Mouse (Mus musculus): Measurements from ENCODE around the gene Ntm.

Gene Ntm

DNA sequence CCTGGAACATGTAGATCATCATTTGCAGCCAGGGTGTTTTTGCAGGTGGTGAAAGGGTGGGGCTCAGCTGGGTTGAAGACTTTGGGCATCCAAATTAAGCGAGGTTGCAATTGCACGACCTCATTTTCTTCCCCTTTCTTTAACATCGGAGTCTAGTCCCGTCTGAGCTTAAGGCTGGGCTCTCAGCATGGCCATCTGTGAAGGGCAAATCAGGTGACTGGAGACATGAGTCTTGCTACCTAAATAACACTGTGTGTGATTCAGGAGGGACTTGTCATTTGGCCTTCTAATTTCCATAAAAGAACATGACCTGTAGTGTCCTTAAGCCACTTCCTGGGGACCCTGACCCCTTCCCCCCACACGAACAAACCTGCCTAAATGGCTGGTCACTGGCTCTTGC, 394.4 kb downstream of the Ntm start:
- DNase-seq = peak; percentile 48 to 65

DNA sequence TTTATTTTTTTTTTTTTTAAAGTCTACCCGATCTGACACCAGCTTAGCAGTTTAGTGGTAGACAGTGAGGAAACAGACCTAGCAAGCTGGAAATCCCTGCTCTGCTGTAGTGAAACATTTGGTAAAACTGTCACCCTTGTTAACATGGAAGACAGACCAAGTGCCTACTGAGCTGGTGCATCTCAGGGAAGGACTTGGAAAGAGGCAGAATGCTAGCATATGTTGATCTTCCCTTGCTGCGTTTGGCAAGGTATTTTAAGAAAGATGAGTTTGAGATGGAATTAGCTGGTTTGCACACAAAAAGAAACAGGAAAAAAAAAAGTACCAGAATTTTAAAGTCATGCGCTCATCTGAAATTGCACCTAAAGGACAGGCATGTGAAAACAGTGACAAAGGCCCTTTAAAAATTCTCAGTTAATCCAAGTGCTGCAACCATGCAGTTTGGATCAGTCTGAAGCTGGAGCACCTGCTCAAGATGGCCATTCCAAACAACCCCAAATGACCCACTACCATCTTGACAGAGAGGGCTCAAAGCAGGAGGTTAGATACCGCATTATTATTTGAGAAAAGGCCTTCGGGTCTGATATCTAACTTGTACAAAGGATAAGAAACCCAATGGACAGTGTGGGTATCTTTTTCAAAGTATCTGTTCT, 400.4 kb downstream of the Ntm start:
- peak; percentile 50 to 52 for DNase-seq

DNA sequence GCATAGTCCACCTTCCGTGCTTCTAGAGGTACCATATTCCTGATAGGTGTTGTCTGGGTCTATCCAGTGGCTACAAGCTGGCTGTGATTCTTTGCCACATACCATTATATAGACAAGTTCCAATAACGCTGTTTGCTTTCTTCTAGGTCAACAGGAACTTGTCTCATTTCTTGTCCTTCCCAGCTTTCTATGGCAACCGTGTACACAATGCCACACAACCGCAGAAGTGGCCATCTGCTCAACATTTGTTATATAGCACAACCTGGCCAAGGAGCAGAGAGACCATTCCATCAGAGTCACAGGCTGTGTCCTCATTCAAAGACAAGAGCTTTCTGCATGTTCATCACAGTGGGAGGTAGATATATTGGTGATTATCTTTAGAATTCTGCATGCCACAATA, 404.0 kb downstream of the Ntm start:
- DNase-seq = peak; percentile 47

DNA sequence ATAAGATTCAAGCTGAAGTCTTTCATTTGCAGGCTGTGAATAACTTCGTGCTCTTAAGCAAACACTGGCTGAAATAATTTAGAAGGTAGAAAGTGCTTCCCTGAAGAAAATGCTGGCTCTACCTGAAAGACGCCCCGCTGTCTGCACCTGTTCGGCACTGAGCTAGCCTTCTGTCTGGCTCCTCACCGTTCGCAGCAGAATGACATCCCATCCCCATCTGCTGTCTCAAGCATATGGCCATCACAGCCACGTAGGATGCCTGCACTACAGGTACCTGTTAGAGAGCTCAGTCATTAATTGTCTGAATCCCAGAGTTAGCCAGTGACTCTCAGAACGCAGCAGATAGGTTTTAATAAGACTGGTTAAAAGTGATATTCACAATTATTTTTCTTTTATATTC, 412.4 kb downstream of the Ntm start:
- DNase-seq = peak; percentile 91 to 93

DNA sequence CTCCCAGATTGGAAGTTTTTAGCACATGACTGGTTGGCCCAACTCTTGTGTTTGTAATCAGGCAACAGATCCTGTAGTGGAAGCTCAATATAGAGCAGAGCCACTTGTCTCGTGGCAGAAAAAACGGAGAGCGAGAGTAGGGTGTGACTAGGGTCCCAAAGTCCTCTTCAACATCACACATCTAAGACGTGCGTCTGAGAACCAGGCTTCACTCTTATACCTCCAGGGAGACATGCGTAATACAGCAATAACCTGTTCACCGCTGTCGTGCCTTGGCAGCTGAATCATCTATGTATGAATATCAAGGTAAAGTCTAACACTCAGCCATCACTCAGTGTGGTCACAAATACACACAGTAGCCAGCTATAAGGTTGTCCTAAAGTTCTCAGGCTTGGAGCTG, 412.8 kb downstream of the Ntm start:
- peak in 1 of 2 experiments; percentile 41 for DNase-seq

DNA sequence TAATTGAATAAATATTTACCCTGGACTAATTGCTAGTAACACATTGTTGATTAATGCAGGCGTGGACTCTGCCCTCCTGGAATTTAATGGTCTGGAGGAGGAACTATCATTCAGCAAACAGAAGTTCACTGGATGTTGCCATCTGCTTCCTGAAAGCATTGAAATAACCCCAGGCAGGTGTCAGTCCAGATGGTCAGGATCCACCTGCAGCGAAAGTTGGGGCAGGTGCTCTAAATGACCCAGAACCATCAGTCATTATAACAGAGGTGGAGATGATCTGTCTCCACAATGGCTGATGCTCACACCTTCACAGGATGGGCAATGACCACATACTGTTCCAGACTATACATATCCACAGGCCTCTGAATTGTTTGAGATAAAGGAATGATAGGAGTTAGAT, 426.5 kb downstream of the Ntm start:
- DNase-seq = no peak

DNA sequence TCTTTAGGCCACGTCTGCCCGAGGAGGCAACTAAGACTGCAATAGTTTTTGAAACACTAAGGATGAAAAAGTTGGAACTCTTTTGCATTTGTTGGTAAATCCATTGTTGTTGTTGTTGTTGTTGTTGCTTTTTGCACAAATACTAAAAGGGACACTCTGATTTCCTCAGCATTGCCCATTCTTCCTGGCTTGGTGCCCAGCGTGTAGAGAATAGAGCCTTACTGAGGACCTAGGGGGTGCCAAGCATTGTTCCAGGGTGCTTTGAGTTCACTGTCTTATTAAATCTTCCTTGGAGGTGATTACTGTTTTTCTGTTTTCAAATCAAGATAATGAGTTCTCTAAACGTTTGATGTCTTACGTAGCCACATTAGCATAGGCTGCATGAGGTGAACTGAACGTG, 428.2 kb downstream of the Ntm start:
- DNase-seq = peak; percentile 51 to 57

DNA sequence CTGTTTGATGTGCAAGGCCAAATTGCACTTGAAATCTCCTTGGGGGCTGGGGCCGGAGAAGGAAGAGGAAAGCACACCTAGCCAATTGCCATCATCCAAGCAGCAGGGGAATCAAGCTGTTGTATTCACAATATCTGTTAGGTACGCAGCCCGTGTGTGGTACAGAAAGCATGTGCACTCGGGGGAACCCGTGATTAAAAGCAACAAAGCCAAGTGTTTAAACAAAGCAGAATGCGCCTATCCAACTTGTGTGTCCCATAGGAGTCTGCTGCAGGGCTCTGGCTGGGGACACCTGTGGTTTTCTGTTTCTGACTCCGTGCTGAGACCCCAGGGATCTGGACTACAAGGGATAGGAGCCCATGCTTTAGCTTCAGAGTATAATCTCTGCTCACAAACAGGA, 428.6 kb downstream of the Ntm start:
- peak; percentile 42 to 46 for DNase-seq

DNA sequence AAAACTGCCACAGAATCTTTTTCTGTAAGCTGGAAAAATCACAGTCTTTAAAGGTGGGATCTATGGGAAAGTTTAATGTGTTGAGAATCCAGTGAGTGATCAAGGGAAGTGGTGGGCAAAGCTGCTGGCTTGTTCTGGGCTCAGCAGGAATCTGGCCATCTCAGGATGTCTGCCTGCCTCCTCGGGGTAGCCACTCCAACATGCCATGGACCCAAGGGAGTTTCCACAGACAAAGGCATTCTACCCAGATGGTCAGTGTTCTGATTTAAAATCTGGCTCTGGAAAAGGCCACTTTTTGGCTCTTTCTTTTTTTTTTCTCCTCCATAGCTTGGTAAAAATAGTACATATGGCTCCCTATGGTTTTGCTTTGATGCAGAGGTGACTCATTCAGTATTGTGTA, 429.4 kb downstream of the Ntm start:
- DNase-seq = peak in 1 of 2 experiments; percentile 49

DNA sequence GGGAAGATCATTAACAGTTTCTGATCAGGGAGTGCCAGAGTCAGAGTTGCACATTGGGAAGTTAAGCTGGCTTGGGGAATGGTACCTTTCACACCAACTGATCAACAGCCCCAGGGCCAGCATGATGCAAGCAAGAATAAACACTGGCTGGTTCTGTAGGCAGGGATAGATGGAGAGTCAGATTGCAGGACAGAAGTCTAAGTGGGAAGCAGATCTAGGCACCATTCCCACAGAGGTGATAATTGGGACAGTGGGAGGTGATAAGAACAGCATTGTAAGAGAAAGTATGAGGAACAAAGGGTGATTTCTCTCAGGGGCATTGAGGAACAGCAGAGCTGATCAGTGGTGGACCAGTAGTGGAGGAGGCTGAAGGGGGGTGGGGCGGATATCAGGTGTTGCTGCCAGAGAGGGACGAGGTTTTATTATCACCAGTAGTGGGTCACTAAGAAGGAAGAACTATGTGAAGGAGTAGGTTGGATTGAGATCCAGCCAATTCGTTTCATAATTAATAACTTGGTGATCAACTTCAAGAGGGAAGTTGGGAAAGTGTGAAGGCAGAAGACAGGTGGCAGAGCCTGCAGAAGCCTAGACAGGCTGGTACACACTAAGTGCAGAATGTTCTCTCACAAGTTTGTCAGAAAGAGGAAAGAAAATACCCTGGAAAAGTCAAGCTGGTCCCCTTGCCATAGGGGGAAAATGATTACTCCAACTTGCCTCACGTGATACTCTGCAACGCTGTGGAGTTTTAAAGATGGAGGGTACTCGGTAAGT, 431.6 kb downstream of the Ntm start:
- no peak for DNase-seq

DNA sequence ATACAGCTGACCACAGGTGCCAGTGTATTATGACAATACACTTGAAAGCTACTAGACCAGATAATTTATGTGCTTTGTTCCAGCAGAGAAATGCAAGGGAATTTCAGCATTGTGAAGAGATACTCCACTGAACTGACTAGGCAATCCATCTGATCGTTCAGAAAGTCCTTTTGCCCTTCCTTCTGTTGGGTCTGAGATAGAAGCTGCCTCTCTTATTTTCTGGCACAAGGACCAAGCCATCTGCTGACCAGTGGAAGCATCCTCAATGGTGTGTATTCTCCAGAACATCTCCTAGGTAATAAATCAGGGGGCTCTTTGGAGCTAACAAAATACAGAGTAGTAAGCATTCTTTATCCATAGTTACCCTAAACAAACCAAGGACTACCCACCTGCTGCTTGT, 438.8 kb downstream of the Ntm start:
- DNase-seq = peak; percentile 64 to 66

DNA sequence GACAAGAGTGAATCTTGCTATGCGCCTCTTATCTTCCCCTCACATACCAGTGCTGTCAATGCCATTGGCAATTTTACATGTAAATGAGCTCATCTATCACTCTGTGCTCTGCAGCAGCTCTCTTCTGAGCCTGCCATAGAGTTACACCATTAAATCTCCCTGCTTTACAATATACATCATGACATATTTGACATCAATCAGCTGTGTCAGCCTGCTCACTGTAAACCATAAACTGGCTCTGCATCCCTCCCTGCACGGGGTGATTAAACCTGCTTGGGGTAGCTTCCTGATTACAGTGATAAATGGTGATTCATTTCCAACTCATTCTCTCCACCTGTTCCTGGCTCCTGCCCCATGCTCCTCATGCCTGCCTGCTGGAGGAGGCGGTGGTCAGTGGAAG, 439.7 kb downstream of the Ntm start:
- peak; percentile 76 to 84 for DNase-seq

DNA sequence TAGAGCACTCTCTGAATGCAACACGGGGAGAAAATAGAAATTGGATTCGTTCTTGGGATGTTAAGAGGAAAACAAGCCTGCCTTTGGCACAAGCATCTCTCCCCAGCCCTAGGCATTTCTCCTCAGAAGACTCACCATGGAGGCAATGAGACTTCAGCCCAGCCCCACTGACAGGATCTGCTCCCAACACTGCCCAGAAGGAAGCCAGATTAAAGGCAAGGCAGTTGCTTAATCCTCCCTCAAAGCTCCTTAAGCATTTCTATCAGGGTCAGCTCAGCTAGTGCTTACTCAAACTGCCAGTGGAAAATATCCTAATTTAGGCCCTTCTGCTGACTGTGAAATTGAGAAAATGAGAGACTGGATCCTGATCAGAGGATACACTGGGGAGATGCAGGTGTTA, 443.8 kb downstream of the Ntm start:
- DNase-seq = no peak

DNA sequence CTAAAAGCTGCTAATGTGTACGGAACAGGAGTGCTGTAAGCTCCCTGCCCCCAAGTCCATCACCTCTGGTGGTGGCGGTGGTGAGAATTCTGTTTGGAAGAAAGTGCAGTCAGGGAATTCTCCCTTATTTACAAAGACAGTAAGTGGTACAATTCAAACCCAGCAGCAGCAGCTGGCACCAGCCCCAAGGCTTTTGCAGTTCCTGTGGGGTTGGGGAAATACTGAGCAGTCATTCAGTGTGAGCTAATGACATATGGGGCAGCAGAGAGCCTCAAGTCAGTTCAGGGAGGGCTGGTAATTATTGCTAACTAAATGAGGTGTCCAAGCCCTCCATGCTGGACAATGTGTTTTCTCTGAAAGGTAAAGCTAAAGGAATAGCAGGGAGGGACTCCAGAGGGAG, 446.3 kb downstream of the Ntm start:
- DNase-seq = peak; percentile 50 to 54

DNA sequence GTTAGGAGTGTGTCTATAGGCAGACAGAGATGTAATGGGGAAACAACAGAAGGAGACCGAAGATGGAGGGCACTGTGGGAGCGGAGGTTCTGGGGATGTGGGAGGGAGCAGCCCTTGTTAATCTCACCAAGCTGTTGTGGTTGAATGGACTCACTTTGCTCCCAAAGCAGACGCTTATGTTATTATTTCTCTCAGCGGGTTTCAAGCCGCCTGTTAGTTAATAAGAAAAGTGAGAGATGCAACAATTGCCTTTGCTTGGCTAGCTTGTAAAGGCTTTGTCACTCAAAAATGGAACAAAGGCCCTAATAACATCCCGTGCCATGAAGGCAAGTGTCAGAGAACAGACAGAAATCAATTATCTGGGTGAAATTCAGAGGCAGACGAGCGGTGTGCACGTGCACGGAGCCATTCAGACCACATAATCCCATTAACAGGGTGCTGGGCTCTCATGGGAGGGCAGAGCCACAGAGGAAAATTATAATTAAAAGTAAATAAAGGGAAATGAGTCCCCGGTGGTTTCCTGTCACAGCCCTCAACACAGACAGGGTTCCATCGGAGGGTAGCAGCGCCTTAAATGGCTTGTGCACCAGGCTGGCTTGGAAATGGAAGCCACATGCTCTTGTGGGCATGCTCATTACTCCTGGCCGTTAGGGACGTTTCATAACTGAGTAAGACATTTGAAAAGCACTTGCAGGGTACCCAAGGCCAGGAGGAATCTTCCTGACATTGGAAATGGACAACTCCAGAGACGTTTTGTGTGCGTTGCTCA, 448.2 kb downstream of the Ntm start:
- DNase-seq = no peak

DNA sequence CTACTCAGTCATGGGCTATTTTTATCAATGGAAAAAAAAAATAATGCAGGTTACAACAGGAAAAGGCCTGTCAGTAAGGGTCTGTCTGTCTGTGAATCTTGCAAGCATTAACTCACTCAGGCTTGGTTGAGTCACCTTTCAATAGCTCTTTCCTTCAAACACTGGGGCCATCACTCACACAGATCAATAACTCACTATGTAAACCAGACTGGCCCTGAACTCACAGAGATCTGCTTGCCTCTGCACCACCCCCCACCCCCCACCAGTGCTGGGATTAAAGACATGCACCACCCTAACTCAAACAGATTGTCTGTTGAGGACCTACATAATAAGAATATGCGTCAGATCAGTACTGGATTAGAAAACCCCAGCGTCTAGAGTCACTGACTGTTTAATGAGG, 466.9 kb downstream of the Ntm start:
- no peak for DNase-seq

DNA sequence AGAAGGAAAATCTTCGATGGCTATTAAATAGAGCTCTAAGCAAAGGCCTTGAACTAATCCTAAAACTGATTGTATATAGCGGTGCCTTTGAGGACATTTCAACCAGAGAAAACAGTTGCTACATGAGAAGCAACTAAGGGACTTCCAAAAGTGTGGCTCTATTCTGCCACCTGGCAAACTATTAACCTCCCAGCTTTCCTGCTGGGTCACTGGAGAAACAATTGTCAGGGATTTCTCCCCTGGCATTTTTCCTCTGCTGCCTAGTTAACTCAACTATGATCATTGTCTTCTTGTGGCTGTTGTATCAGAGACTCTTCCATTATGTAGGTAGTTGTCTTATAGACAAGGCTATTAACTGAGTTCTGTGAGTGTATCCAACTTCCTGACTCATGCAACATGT, 480.7 kb downstream of the Ntm start:
- DNase-seq = no peak

DNA sequence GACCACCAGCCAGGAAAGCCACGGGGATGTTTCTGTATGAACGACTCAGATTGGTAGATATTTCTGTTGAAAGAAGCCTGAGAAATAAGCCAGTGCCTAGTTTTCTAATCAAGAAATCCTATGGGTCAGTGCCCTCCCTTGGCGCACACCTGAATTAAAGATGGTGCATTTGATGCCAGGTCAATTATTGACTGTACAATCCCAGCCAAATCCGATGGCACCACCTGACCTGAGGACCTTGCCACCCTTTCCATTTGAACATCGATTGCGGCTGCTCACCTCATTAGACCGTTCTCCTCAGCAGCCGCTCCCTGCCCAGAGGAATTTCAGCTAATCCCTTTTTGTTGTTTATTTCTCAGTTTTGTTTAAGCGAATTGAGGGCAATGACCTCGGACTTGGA, 483.9 kb downstream of the Ntm start:
- no peak for DNase-seq

DNA sequence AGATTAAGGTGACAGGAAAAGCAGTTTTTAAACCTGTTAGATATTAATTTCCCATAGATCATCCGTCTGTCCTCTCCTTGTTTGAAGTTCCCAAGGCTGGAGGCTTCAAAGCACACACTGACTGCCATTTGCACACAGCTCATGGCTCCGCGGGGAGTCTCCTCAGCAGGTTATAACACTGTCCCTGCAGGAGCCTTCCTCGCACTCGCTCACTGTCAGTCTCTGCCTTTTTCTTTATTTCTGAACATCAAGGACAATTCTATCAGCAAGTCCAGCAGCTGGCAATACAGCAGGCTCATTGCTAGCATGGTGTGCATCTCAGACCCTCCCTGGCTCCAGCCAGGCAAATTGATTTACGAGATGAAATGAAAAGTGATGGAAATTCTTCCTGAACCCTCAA, 485.7 kb downstream of the Ntm start:
- peak; percentile 45 to 49 for DNase-seq

DNA sequence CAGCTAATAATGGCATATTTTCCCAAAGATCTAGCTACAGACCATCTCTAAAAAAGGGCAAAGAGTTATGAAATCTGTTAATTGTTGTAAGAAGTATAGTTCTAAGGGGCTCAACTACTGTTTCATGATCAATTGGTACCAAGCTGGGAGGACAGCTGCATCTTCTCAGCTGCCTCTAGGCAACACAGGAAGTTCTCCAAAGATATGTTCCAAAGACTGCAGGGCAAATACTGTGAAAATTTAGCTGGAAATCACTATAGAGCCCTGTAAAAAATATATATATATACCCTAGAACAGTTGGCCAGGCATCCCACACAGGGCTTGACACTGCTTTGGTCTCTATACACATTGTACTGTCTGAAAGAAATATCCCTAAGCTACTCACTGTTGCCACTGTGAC, 489.5 kb downstream of the Ntm start:
- DNase-seq = no peak

DNA sequence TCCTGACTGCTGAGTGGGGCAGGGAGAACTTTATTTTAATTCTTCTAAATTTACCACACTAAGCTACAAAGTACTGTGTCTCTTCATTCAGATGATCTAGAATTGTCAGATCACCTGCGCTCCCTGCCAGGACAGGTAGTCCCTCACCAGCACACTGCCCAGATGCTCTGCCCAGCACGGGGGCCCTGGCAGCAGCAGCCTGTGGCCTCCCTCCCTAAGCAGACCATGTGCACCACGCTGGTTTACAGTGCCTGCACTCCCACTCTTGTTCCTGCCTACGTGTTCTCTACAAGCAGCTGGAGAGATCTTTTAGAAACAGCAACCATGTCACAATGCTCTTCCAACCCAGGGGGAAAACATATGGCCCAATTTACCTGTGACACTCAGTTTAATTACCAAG, 490.7 kb downstream of the Ntm start:
- DNase-seq = no peak

DNA sequence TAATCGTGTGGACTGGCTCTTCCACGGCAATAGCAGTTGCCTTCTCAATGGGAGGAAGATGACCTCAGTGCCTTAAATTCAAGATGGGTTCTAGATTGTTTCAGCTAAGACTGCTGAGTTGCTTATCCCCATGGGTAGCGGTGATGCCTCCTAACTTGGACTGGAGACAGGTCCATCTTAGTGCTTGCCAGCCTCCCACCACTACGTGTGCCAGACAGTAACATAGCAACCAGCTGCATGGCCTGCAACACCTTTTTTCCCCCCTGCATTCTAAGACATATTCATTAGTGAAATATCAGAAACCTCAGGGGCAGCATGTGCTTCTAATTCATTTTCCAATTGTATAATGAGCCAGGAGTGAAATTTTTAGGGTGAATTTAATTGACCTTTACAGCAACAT, 498.2 kb downstream of the Ntm start:
- DNase-seq = peak; percentile 64

DNA sequence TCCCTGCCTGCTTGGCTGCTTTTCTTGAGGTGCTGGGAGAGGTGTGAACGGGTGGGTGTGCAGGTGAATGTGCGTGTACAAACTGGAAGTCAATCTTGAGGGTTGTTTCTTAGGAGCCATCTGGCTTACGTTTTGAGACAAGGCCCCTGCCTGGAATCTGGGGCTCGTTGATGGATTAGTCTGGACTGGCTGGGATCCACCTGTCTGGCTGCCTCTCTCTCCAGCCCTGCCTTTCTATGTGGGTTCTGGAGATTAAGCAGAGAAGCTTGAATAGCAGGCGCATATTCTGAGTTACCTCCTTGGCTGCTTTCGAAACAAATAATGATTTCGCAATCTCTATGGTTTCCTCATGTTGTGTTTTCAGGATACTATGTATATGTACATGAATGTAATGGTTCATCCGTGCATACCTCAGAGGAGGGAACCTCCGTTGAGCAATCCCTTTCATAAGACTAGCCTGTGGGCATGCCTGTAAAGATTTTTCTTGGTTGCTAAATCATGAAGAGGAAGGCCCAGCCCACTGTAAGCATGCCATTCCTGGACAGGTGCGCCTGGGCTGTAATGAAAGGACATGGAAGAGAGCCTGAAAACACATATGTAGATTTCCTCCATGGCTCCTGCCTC, 499.9 kb downstream of the Ntm start:
- DNase-seq = peak; percentile 49 to 55

Data from cerebellum, postnatal 10 days (tissue).